Mouse (Mus musculus) stomach, embryonic 16.5 days (tissue): Measurements from ENCODE around the gene Stum. TPM values are rescaled to one million over a fixed set of nuclear protein-coding genes. Genes with fewer than 3 reads are reported as not detected.

ENCODE experiments used
- ATAC-seq: fragments of 200-750 bp; cut with Nextera tagmentation; 2 replicates; pipeline ENCODE4 v1.8.0; 2017; ENCODE audit warnings: moderate number of reproducible peaks, moderate TSS enrichment; ENCODE audit not compliant: insufficient read depth, low FRiP score
- H3K27ac ChIP-seq: fragments of 300-500 bp; sonication (generic); 2 replicates; pipeline ENCODE4 v1.5.1; 2014; ENCODE audit warnings: low read length
- H3K27me3 ChIP-seq: fragments of 300-500 bp; sonication (generic); 2 replicates; pipeline ENCODE4 v1.6.1; 2014; ENCODE audit warnings: low read length, control low read depth, mixed read lengths; ENCODE audit not compliant: control insufficient read depth, insufficient read depth
- H3K36me3 ChIP-seq: fragments of 300-500 bp; sonication (generic); 2 replicates; pipeline ENCODE4 v1.6.1; 2014; ENCODE audit warnings: low read length; ENCODE audit not compliant: control insufficient read depth, insufficient read depth
- H3K4me1 ChIP-seq: fragments of 300-500 bp; sonication (generic); 2 replicates; pipeline ENCODE4 v1.6.1; 2014; ENCODE audit warnings: low read length, control low read depth, mixed read lengths; ENCODE audit not compliant: control insufficient read depth, insufficient read depth
- H3K4me2 ChIP-seq: fragments of 300-500 bp; sonication (generic); 2 replicates; pipeline ENCODE4 v1.6.1; 2014; ENCODE audit warnings: low read depth, low read length, mixed read lengths
- H3K4me3 ChIP-seq: fragments of 300-500 bp; sonication (generic); replicated peaks from 2 replicates; pipeline ENCODE4 v1.5.1; 2014; ENCODE audit warnings: mild to moderate bottlenecking, low read length
- H3K9ac ChIP-seq: fragments of 300-500 bp; sonication (generic); 2 replicates; pipeline ENCODE4 v1.6.1; 2014; ENCODE audit warnings: low read length
- H3K9me3 ChIP-seq: fragments of 300-500 bp; sonication (generic); replicated peaks from 2 replicates; pipeline ENCODE4 v1.6.1; 2016; ENCODE audit warnings: low read length, control low read depth; ENCODE audit not compliant: control insufficient read depth
- WGBS: fragments of 180-500 bp; shearing (Covaris S2); extraction: QIAGEN DNeasy Blood & Tissue Kit; methylation state at CpG from one replicate; pipeline ENCODE4 v1.1.7; 2014; 5-methylcytosine and 5-hydroxymethylcytosine counted together
- polyA plus RNA-seq: library from polyadenylated mRNA; unstranded; fragments of >200 nt; fragmentation: Nextera tagmentation; extraction: Ambion mirVana; gene quantifications from 2 replicates; pipeline ENCODE4 v1.2.1, GENCODE M21; 2015

Gene Stum
- polyA plus RNA-seq, 1 experiment from 2014 or later = 1.5 TPM

DNA sequence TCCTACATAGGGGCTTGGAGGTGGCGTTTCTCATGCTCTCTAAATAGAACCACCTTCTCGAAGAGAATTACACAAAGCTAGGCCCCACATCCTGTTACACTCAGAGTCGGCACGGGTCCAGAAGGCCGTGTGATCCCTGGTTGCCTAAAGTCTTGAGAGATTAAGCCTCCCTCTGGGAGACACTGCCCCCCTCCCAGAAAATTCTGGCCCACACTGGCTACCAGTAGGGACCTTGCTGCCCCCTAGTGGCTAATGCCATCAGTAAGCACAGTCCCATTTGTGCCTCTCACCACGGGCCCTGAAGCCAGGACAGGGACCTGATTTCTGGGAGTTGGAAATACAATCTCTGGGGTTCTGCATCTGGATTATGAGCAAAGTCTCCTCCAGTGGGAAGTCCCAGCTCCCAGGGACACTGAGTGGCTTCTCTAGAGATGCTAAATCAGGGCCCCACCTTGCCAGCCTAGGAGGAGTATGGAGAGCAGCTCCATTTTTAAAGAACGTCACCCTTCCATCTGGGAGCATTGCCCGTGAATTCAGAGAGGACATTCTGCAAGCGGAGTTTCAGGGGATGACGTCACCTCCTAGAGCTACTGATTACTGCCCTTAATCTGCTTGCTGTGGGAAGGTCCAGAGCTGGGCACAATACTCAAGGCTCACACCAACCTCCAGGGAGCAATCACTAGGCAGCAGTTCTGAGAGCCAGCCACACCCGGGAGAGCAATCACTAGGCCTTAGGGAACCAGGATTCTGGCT lies 61.1 kb downstream of the Stum start:
- H3K4me1 ChIP-seq = peaks cover 12% of the 10 kb centered on the region
- no peak overlapping the region for H3K4me3 ChIP-seq
- no peaks in the 10 kb centered on the region for H3K27me3 ChIP-seq
- peak overlapping the region; percentile 25; the same call in 1 of the 2 replicates for H3K27ac ChIP-seq
- WGBS = 20% methylated on average over 11 of the region's 11 CpGs
- H3K9ac ChIP-seq = 0 out of 2 replicates have a peak overlapping the region, but pooled peaks have one; percentile 5
- H3K4me2 ChIP-seq = no peak overlapping the region
- no peaks in the 10 kb centered on the region; the same call in 1 of the 2 replicates for H3K36me3 ChIP-seq
- ATAC-seq = peak; percentile 80
- H3K9me3 ChIP-seq = no peaks in the 10 kb centered on the region

DNA sequence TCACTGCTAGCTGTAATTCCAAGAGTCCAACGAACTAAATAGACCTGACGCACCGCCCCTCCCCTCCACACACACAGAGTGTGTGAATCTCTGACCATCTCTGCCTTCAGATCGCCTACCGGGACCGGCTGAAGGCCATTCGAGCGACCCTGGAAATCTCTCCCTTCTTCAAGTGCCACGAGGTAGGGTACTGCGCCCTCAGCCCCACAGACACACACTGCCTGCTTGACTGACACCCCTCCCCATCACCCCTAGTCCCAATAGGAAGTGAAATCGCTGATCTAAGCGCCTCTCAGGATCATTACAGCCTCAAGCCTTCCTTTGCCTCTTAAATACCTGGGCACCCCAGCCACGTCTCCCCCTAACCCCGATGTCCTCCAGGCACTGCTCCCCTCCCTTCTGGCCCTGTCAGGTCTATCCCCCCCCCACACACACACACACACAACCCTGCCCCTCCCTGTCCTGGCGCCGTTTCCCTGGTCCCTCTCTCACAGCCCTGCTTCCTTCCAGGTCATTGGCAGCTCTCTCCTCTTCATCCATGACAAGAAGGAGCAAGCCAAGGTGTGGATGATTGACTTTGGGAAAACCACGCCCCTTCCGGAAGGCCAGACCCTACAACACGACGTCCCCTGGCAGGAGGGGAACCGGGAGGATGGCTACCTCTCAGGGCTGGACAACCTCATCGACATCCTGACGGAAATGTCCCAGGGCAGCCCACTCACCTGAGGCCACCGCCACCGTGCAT lies 62.0 kb downstream of the Stum start:
- WGBS = 63% methylated on average over 25 of the region's 25 CpGs
- no peaks in the 10 kb centered on the region for H3K27me3 ChIP-seq
- no peak overlapping the region for H3K4me2 ChIP-seq
- 0 out of 2 replicates have a peak overlapping the region, but pooled peaks have one; percentile 12 for H3K9ac ChIP-seq
- no peak for ATAC-seq
- H3K9me3 ChIP-seq = no peaks in the 10 kb centered on the region
- H3K4me3 ChIP-seq = no peak overlapping the region
- peak overlapping the region; percentile 25; the same call in 1 of the 2 replicates for H3K27ac ChIP-seq
- H3K36me3 ChIP-seq = no peaks in the 10 kb centered on the region; the same call in 1 of the 2 replicates
- H3K4me1 ChIP-seq = peaks cover 12% of the 10 kb centered on the region

DNA sequence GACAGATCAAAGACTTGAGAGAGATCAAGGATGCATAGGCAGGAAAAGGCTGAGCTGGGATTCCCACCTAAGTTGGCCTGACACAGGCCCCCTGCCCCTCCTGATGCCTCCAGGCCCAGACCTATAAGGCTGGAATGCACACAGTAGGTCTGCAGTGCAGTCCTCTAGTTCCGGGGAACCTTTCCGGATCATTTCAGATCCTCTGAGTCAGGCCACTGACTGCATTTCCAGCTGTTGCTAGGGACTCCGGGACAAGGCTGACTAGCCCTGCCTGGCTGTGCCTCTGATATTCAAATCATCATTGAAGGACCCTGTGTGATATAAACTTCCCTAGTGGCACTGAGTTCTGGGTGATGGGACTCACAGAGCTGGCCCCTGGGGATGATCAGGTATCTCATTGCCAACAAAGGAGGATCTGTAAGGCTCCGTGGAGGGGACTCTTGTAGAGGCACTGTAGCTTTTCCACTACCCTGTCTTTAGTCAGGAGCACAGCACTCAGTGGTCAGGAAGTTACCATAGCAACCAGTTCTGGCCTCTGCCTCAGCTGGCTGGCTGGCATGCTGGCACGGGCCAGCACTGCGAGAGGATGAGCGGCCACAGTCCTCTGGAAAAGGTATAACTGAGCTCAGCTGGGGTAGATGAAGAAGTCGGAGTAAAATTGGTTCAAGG lies 62.7 kb downstream of the Stum start:
- Histone ChIP-seq H3K27ac (no peak overlapping the region), H3K9me3 (no peaks in the 10 kb centered on the region), H3K27me3 (no peaks in the 10 kb centered on the region), H3K4me1 (peaks cover 12% of the 10 kb centered on the region), H3K4me3 (no peak overlapping the region), H3K36me3 (no peaks in the 10 kb centered on the region; the same call in 1 of the 2 replicates), H3K9ac (no peak overlapping the region), H3K4me2 (no peak overlapping the region)
- 68% methylated on average over 8 of the region's 8 CpGs for WGBS
- ATAC-seq = no peak

DNA sequence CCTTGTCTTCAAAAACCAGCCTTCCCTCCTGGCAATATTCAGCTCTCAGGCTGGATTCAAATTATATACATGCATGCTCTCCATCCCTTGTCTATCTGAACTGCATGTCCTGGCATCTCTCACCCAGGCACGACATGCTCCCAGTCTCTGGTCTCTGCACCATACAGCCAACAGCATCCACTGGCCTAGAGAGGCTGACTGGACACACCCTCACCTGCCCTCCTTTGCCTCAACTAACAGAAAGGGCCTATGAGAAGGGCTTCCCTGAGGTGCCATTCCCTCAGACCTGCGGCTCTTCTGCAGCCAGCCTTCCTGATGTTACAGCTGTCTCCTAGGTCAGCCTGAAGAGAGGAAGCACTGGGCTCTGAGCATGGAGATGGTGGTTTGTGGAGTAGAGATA lies 64.2 kb downstream of the Stum start:
- H3K4me3 ChIP-seq = no peak overlapping the region
- no peaks in the 10 kb centered on the region for H3K27me3 ChIP-seq
- no peaks in the 10 kb centered on the region for H3K9me3 ChIP-seq
- no peak for ATAC-seq
- no peak overlapping the region for H3K27ac ChIP-seq
- peaks cover 12% of the 10 kb centered on the region for H3K4me1 ChIP-seq
- 77% methylated on average over 2 of the region's 2 CpGs for WGBS
- H3K9ac ChIP-seq = no peak overlapping the region
- no peak overlapping the region for H3K4me2 ChIP-seq
- H3K36me3 ChIP-seq = no peaks in the 10 kb centered on the region; the same call in 1 of the 2 replicates

DNA sequence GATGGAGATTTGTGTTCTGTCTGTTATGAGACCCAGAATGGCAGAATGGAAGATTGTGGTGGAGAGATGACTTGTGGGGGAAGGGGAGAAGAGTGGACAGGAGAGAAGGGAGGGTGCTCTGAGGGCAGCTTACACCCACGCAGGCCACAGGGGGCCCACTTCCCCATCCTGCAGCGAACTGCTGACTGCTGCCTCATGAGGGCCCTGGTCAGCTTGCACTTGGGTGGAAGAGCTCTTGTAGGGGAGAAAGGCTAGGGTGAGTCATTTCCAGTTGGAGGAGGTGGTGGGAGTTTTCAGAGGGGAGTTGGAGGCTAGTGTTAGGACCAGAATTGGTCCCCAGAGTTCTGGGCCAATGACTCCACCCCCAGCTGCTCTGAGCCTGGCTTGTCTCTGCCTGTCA lies 66.2 kb downstream of the Stum start:
- no peaks in the 10 kb centered on the region for H3K27me3 ChIP-seq
- 48% methylated on average over 2 of the region's 2 CpGs for WGBS

DNA sequence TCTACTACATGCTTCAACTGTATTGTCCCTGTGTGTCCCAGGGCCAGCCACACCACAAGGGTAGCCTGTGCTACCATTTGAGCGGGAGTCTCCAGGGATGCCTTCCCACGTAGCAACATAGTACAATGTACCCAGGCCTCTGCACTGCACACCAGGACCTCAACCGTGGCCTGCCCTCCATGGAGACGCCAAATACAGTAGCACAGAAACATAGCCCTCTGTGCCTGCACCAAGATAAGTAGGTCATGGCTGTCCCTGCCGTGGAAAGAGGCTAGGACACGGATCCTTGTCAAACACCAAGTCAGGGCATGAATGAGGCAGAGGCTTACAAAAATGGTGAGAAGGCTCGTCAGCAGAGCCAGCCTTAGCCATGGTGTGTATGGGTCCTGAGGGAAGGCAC lies 67.5 kb downstream of the Stum start:
- no peak overlapping the region for H3K27ac ChIP-seq
- no peaks in the 10 kb centered on the region for H3K27me3 ChIP-seq
- H3K4me1 ChIP-seq = no peaks in the 10 kb centered on the region; the same call in 1 of the 2 replicates
- no peaks in the 10 kb centered on the region; the same call in 1 of the 2 replicates for H3K36me3 ChIP-seq
- H3K9ac ChIP-seq = no peak overlapping the region
- no peaks in the 10 kb centered on the region for H3K9me3 ChIP-seq
- no peak for ATAC-seq
- H3K4me3 ChIP-seq = no peak overlapping the region
- WGBS = 87% methylated on average over 7 of the region's 7 CpGs
- no peak overlapping the region for H3K4me2 ChIP-seq

More for the DNA sequence above, 66.2 kb downstream of the Stum start:
- Histone ChIP-seq H3K9ac (no peak overlapping the region), H3K36me3 (no peaks in the 10 kb centered on the region; the same call in 1 of the 2 replicates), H3K27ac (no peak overlapping the region), H3K4me1 (peaks cover 6% of the 10 kb centered on the region), H3K9me3 (no peaks in the 10 kb centered on the region), H3K4me2 (no peak overlapping the region), H3K4me3 (no peak overlapping the region)
- no peak for ATAC-seq

DNA sequence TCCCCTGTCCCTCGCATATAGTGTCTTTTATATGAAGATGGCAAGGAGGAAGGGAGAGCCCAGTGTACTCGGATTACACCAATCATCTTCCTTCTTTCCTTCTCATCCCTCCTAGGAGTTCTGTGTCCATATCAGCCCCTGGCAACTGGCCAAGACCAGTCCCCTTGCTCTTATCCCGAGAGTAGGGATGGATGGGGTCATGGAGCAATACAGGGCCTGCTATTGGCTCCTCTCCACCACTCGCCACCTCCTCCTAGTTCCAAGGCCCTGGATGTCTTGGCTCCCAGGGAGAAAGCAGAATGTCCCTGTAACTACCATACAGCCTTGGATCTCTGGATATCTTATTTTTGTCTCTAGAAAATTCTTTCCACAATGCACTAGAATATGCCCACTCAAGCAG lies 68.2 kb downstream of the Stum start:
- no peak for ATAC-seq
- Histone ChIP-seq H3K9me3 (no peaks in the 10 kb centered on the region), H3K27me3 (no peaks in the 10 kb centered on the region), H3K36me3 (no peaks in the 10 kb centered on the region; the same call in 1 of the 2 replicates), H3K9ac (no peak overlapping the region), H3K4me1 (peaks cover under 1% of the 10 kb centered on the region; the same call in 1 of the 2 replicates), H3K27ac (no peak overlapping the region), H3K4me2 (no peak overlapping the region), H3K4me3 (no peak overlapping the region)
- WGBS = 43% methylated on average over 4 of the region's 4 CpGs

DNA sequence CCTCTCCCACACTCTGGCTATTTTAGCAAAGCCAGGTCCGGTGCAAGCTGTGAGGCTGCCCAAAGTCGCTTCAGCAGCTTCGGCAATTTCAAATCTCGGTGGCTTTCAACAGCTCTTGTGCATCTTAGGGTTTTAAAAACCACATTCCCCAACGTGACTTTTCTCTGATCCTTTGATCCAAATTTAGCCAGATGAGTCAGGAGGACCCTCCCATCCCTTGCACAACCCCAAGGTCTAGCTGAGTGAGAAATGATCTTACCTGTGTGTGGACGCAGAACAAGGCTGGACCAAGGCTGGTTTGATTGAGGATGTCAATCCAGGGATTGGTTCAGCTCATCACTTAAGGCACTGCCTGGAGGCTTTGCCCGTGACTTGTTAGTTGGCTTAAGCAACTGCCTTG lies 73.0 kb downstream of the Stum start:
- Histone ChIP-seq H3K9ac (no peak overlapping the region), H3K4me3 (no peak overlapping the region), H3K36me3 (no peaks in the 10 kb centered on the region), H3K27ac (no peak overlapping the region), H3K4me2 (no peak overlapping the region), H3K9me3 (no peaks in the 10 kb centered on the region), H3K4me1 (peaks cover 41% of the 10 kb centered on the region), H3K27me3 (no peaks in the 10 kb centered on the region)
- 63% methylated on average over 7 of the region's 7 CpGs for WGBS
- no peak for ATAC-seq
